Mouse (Mus musculus) kidney, postnatal 25 days (tissue): ENCODE measurements around the gene Lyst.
"Not testable (repeated sequence)": the region's sequence is repeated elsewhere in the genome, so short reads cannot be mapped to it uniquely, and the experiment has no call there.

Experiments
- DNase-seq, 2 experiments: peaks; one replicate each; pipeline ENCODE4 v3.0.0; 2021; ENCODE audit warnings: mixed read lengths in 2 of 2

Lyst gene

GRCm38 (mm10) chr13:13783894-13784419 is 193.8 kb downstream of the Lyst start, which contains the start of gene Gng4:
Gng4 (plus strand) TSS chr13:13784059.
- DNase-seq: peak; percentile 13 to 54

GRCm38 (mm10) chr13:13784420-13784936 is 194.3 kb downstream of the Lyst start:
- DNase-seq: no peak

GRCm38 (mm10) chr13:13784981-13785783 is 195.0 kb downstream of the Lyst start:
- peak in 1 of 2 experiments; percentile 46 for DNase-seq

- DNase-seq: no peak
These were observed 196.8 kb downstream of the Lyst start for GRCm38 (mm10) chr13:13786971-13787370.

GRCm38 (mm10) chr13:13788070-13788469 is 197.9 kb downstream of the Lyst start:
- DNase-seq: no peak

- no peak for DNase-seq
These were observed 201.8 kb downstream of the Lyst start for GRCm38 (mm10) chr13:13791981-13792380.

GRCm38 (mm10) chr13:13795166-13795832 is 205.1 kb downstream of the Lyst start:
- DNase-seq: no peak

- no peak for DNase-seq
These were observed 205.9 kb downstream of the Lyst start for GRCm38 (mm10) chr13:13796082-13796481.

- not testable (repeated sequence) for DNase-seq
These were observed 207.6 kb downstream of the Lyst start for GRCm38 (mm10) chr13:13797816-13798215.

- no peak for DNase-seq
These were observed 208.6 kb downstream of the Lyst start for GRCm38 (mm10) chr13:13798775-13799174.

- DNase-seq: no peak
These were observed 218.3 kb downstream of the Lyst start for GRCm38 (mm10) chr13:13808337-13809132.

- no peak for DNase-seq
These were observed 220.7 kb downstream of the Lyst start for GRCm38 (mm10) chr13:13810885-13811284.

- DNase-seq: no peak
These were observed 228.5 kb downstream of the Lyst start for GRCm38 (mm10) chr13:13818696-13819095.

GRCm38 (mm10) chr13:13820234-13821123 is 230.3 kb downstream of the Lyst start:
- DNase-seq: no peak

- DNase-seq: no peak
These were observed 234.7 kb downstream of the Lyst start for GRCm38 (mm10) chr13:13824946-13825345.

- no peak for DNase-seq
These were observed 236.3 kb downstream of the Lyst start for GRCm38 (mm10) chr13:13826533-13826932.

- no peak for DNase-seq
These were observed 237.9 kb downstream of the Lyst start for GRCm38 (mm10) chr13:13828125-13828524.
